Mouse (Mus musculus): ENCODE measurements around the gene Dmd. TPM values are rescaled to one million over a fixed set of nuclear protein-coding genes. Genes with fewer than 3 reads are reported as not detected.
"Not testable (repeated sequence)": the region's sequence is repeated elsewhere in the genome, so short reads cannot be mapped to it uniquely, and the experiment has no call there.

Gene Dmd
- polyA plus RNA-seq, 1 experiment from 2014 or later = 12.3 TPM

GRCm38 (mm10) chrX:84062431-84062830 is 1113.8 kb downstream of the Dmd start:
- H3K4me1 ChIP-seq (ENCODE audit: control insufficient read depth, insufficient read depth, low read length); H3K4me3 ChIP-seq (ENCODE audit: low read depth, low read length); H3K9me3 ChIP-seq (ENCODE audit: control insufficient read depth, low read length); DNase-seq (ENCODE audit: low spot score, missing footprints); H3K4me2 ChIP-seq; H3K9ac ChIP-seq (ENCODE audit: low read length); H3K27me3 ChIP-seq (ENCODE audit: control insufficient read depth, insufficient read depth, low read length); H3K36me3 ChIP-seq (ENCODE audit: control insufficient read depth, insufficient read depth, low read length); H3K27ac ChIP-seq (ENCODE audit: low read depth, low read length); ATAC-seq (ENCODE audit: low FRiP score): not testable (repeated sequence)
- WGBS = 88% methylated on average over 3 of the region's 3 CpGs

GRCm38 (mm10) chrX:84165872-84166271 is 1217.2 kb downstream of the Dmd start:
- no peak overlapping the region for H3K4me3 ChIP-seq (ENCODE audit: low read depth, low read length)
- H3K36me3 ChIP-seq (ENCODE audit: control insufficient read depth, insufficient read depth, low read length) = no peaks in the 10 kb centered on the region
- ATAC-seq (ENCODE audit: low FRiP score) = no peak
- H3K27ac ChIP-seq (ENCODE audit: low read depth, low read length) = no peak overlapping the region
- no peak overlapping the region for H3K4me2 ChIP-seq
- H3K9ac ChIP-seq (ENCODE audit: low read length) = no peak overlapping the region
- no peak for DNase-seq (ENCODE audit: low spot score, missing footprints)
- H3K4me1 ChIP-seq (ENCODE audit: control insufficient read depth, insufficient read depth, low read length) = no peaks in the 10 kb centered on the region
- H3K27me3 ChIP-seq (ENCODE audit: control insufficient read depth, insufficient read depth, low read length) = no peaks in the 10 kb centered on the region
- H3K9me3 ChIP-seq (ENCODE audit: control insufficient read depth, low read length) = no peaks in the 10 kb centered on the region
- WGBS = 80% methylated on average over 2 of the region's 2 CpGs

GRCm38 (mm10) chrX:84241297-84241859 is 1292.7 kb downstream of the Dmd start:
- ATAC-seq (ENCODE audit: low FRiP score) (0 out of 2 replicates have a peak, but pooled peaks have one; percentile 40), DNase-seq (ENCODE audit: low spot score, missing footprints) (no peak)
- 78% methylated on average over 2 of the region's 2 CpGs for WGBS
- H3K9me3 ChIP-seq (ENCODE audit: control insufficient read depth, low read length) = no peaks in the 10 kb centered on the region
- no peaks in the 10 kb centered on the region for H3K4me1 ChIP-seq (ENCODE audit: control insufficient read depth, insufficient read depth, low read length)
- H3K36me3 ChIP-seq (ENCODE audit: control insufficient read depth, insufficient read depth, low read length) = no peaks in the 10 kb centered on the region
- H3K27me3 ChIP-seq (ENCODE audit: control insufficient read depth, insufficient read depth, low read length) = no peaks in the 10 kb centered on the region
- H3K4me2 ChIP-seq = no peak overlapping the region
- no peak overlapping the region for H3K4me3 ChIP-seq (ENCODE audit: low read depth, low read length)
- H3K27ac ChIP-seq (ENCODE audit: low read depth, low read length) = no peak overlapping the region
- H3K9ac ChIP-seq (ENCODE audit: low read length) = no peak overlapping the region

DNA sequence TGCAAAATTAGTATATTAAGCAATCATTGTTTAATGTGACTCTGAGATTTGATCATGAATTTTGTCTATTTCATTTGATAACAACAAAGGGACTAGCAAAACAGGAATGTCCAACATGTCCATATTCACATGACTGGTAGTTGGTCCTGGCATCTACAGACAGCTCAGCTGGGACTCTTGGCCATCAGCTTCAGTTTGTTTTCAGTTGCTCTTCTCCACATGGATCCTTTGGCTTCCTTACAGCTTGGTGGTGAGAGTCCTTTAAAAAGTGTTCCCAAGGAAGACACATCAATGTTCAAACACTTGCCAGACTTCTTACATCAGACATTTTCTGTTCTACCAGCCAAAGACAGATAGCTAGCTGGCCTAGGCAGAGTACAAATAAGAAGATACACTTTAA is 1381.9 kb downstream of the Dmd start:
- ATAC-seq (ENCODE audit: low FRiP score) (no peak), DNase-seq (ENCODE audit: low spot score, missing footprints) (no peak)
- H3K4me3 ChIP-seq (ENCODE audit: low read depth, low read length) = no peak overlapping the region
- H3K9ac ChIP-seq (ENCODE audit: low read length) = no peak overlapping the region
- no peaks in the 10 kb centered on the region for H3K4me1 ChIP-seq (ENCODE audit: control insufficient read depth, insufficient read depth, low read length)
- no peak overlapping the region for H3K4me2 ChIP-seq
- H3K9me3 ChIP-seq (ENCODE audit: control insufficient read depth, low read length) = no peaks in the 10 kb centered on the region
- H3K27ac ChIP-seq (ENCODE audit: low read depth, low read length) = no peak overlapping the region
- H3K27me3 ChIP-seq (ENCODE audit: control insufficient read depth, insufficient read depth, low read length) = no peaks in the 10 kb centered on the region
- H3K36me3 ChIP-seq (ENCODE audit: control insufficient read depth, insufficient read depth, low read length) = no peaks in the 10 kb centered on the region

DNA sequence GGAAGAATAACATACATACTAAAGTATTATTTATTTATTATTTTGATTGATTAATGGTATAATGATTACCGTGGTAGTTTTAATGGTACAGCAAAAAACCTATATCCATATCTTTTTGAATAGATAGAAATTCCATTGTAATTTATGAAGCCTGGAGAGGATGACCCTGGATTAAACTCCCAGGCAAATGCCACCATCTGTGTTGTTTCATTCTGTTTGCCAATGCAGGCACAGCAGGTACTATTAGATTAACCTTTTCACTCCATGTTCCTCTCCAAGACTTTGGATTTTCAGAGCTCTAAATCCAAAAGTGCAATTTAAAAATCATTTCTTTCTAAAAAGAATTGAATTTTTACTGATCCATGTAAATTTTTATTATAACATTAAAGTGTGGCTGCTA is 1383.5 kb downstream of the Dmd start:
- H3K9ac ChIP-seq (ENCODE audit: low read length) = no peak overlapping the region

GRCm38 (mm10) chrX:84364981-84365380 is 1416.3 kb downstream of the Dmd start:
- H3K36me3 ChIP-seq (ENCODE audit: control insufficient read depth, insufficient read depth, low read length) = no peaks in the 10 kb centered on the region
- no peak overlapping the region for H3K4me3 ChIP-seq (ENCODE audit: low read depth, low read length)
- no peaks in the 10 kb centered on the region for H3K27me3 ChIP-seq (ENCODE audit: control insufficient read depth, insufficient read depth, low read length)
- no peak overlapping the region for H3K4me2 ChIP-seq
- no peak overlapping the region for H3K9ac ChIP-seq (ENCODE audit: low read length)
- DNase-seq (ENCODE audit: low spot score, missing footprints) = no peak
- H3K27ac ChIP-seq (ENCODE audit: low read depth, low read length) = no peak overlapping the region
- H3K9me3 ChIP-seq (ENCODE audit: control insufficient read depth, low read length) = no peaks in the 10 kb centered on the region
- no peak for ATAC-seq (ENCODE audit: low FRiP score)
- H3K4me1 ChIP-seq (ENCODE audit: control insufficient read depth, insufficient read depth, low read length) = no peaks in the 10 kb centered on the region

More for the DNA sequence above, 1383.5 kb downstream of the Dmd start:
- Histone ChIP-seq H3K36me3 (ENCODE audit: control insufficient read depth, insufficient read depth, low read length) (no peaks in the 10 kb centered on the region), H3K4me1 (ENCODE audit: control insufficient read depth, insufficient read depth, low read length) (no peaks in the 10 kb centered on the region), H3K27ac (ENCODE audit: low read depth, low read length) (no peak overlapping the region), H3K9me3 (ENCODE audit: control insufficient read depth, low read length) (no peaks in the 10 kb centered on the region), H3K27me3 (ENCODE audit: control insufficient read depth, insufficient read depth, low read length) (no peaks in the 10 kb centered on the region), H3K4me2 (no peak overlapping the region), H3K4me3 (ENCODE audit: low read depth, low read length) (no peak overlapping the region)
- 88% methylated on average over 1 of the region's 1 CpGs for WGBS
- no peak for ATAC-seq (ENCODE audit: low FRiP score)
- no peak for DNase-seq (ENCODE audit: low spot score, missing footprints)

- Histone ChIP-seq H3K4me3 (ENCODE audit: low read depth, low read length) (no peak overlapping the region), H3K36me3 (ENCODE audit: control insufficient read depth, insufficient read depth, low read length) (no peaks in the 10 kb centered on the region), H3K4me1 (ENCODE audit: control insufficient read depth, insufficient read depth, low read length) (no peaks in the 10 kb centered on the region), H3K4me2 (no peak overlapping the region), H3K9me3 (ENCODE audit: control insufficient read depth, low read length) (no peaks in the 10 kb centered on the region), H3K27me3 (ENCODE audit: control insufficient read depth, insufficient read depth, low read length) (no peaks in the 10 kb centered on the region), H3K27ac (ENCODE audit: low read depth, low read length) (no peak overlapping the region), H3K9ac (ENCODE audit: low read length) (no peak overlapping the region)
- 79% methylated on average over 4 of the region's 4 CpGs for WGBS
- DNase-seq (ENCODE audit: low spot score, missing footprints) (no peak), ATAC-seq (ENCODE audit: low FRiP score) (no peak)
Observed at GRCm38 (mm10) chrX:84435608-84436007, 1486.9 kb downstream of the Dmd start.

DNA sequence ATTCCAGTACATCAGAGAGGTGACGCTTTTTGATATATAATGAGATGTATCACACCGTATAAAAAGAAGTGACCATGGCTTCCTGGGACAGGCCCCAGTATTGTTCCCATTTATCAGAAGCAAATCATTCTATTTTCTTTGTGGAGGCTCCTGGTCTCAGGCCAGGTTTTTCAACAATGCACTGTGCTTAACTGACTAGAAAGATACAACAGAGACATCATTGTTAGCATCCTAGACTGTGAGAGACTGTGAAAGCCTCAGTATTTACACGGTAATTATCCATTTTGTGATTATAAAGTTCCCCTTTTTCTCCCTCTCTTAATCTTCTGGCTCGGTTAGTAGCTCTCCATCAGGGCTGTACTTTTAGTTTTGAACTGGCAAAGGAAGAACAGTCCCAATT is 1487.9 kb downstream of the Dmd start:
- ATAC-seq (ENCODE audit: low FRiP score) (peak; percentile 50; the same call in 1 of the 2 replicates), DNase-seq (ENCODE audit: low spot score, missing footprints) (no peak)
- H3K27me3 ChIP-seq (ENCODE audit: control insufficient read depth, insufficient read depth, low read length) = no peaks in the 10 kb centered on the region
- H3K36me3 ChIP-seq (ENCODE audit: control insufficient read depth, insufficient read depth, low read length) = no peaks in the 10 kb centered on the region
- H3K9me3 ChIP-seq (ENCODE audit: control insufficient read depth, low read length) = no peaks in the 10 kb centered on the region
- no peak overlapping the region for H3K4me3 ChIP-seq (ENCODE audit: low read depth, low read length)
- no peak overlapping the region for H3K27ac ChIP-seq (ENCODE audit: low read depth, low read length)
- WGBS = 37% methylated on average over 4 of the region's 4 CpGs
- no peak overlapping the region for H3K4me2 ChIP-seq
- H3K4me1 ChIP-seq (ENCODE audit: control insufficient read depth, insufficient read depth, low read length) = no peaks in the 10 kb centered on the region
- H3K9ac ChIP-seq (ENCODE audit: low read length) = no peak overlapping the region

DNA sequence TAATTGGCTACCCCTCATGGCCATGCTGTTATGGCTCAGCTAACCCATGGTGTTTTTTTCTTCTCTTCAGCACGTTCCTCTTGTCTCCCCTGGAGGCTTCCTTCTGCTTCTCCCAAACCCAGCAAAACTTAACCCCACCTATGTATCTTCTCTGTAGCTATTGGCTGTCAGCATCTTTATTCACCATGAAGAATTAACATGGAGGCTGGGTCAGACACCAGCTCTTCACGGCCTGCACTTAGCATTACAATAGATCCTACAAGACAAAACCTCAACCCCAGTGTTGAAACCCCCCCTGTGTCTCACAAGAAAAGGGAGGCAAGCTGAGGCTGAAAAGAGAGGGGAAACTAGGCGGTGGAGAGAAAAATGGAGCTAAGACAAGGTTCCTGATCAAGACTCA is 1494.3 kb downstream of the Dmd start:
- no peaks in the 10 kb centered on the region for H3K27me3 ChIP-seq (ENCODE audit: control insufficient read depth, insufficient read depth, low read length)
- no peak overlapping the region for H3K4me3 ChIP-seq (ENCODE audit: low read depth, low read length)
- WGBS = 27% methylated on average over 3 of the region's 3 CpGs
- DNase-seq (ENCODE audit: low spot score, missing footprints) (no peak), ATAC-seq (ENCODE audit: low FRiP score) (peak; percentile 69)
- no peaks in the 10 kb centered on the region for H3K36me3 ChIP-seq (ENCODE audit: control insufficient read depth, insufficient read depth, low read length)
- no peaks in the 10 kb centered on the region for H3K9me3 ChIP-seq (ENCODE audit: control insufficient read depth, low read length)
- H3K4me2 ChIP-seq = no peak overlapping the region
- H3K9ac ChIP-seq (ENCODE audit: low read length) = no peak overlapping the region
- no peak overlapping the region for H3K27ac ChIP-seq (ENCODE audit: low read depth, low read length)
- H3K4me1 ChIP-seq (ENCODE audit: control insufficient read depth, insufficient read depth, low read length) = no peaks in the 10 kb centered on the region

GRCm38 (mm10) chrX:84443985-84444384 is 1495.3 kb downstream of the Dmd start:
- Histone ChIP-seq H3K36me3 (ENCODE audit: control insufficient read depth, insufficient read depth, low read length) (no peaks in the 10 kb centered on the region), H3K4me2 (no peak overlapping the region), H3K27me3 (ENCODE audit: control insufficient read depth, insufficient read depth, low read length) (no peaks in the 10 kb centered on the region), H3K9ac (ENCODE audit: low read length) (no peak overlapping the region), H3K4me1 (ENCODE audit: control insufficient read depth, insufficient read depth, low read length) (no peaks in the 10 kb centered on the region), H3K9me3 (ENCODE audit: control insufficient read depth, low read length) (no peaks in the 10 kb centered on the region), H3K4me3 (ENCODE audit: low read depth, low read length) (no peak overlapping the region), H3K27ac (ENCODE audit: low read depth, low read length) (no peak overlapping the region)
- ATAC-seq (ENCODE audit: low FRiP score) (no peak), DNase-seq (ENCODE audit: low spot score, missing footprints) (no peak)
- WGBS = 28% methylated on average over 3 of the region's 3 CpGs

Data from midbrain, embryonic 11.5 days (tissue).